In the genomic region with DNA sequence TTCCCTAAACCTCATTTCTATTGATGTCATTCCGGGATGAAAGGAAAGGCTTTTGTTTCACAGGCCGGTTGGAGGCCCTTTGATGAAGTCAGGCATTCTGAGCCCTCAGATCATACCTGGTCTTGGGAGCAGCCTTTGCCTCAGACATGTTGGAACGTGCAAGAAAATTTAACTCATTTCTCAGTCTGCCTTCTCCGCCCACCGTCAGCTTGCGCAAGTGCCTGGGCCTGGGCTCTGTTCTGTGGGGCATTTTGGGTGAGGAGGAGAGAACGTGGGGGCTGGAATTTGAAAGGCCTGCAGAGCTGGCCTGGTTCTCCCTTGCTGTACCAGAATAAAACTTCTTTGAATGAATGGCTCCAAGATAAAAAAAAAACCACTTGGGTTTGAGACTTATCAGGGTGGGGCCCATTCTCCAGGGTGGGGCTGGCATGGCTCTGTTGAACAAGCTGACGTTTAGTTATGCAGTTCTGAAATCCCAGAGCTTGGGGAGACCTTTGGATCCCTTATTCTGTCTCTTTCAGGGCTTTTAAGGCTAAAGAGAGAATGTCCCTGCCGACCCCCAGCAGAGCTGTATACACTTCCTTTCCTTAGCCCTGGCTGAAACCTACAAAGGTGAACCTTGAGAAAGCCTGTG, we compare ENCODE assay signal across 12 mouse cellular contexts.
DNase-seq lines count a peak whose midpoint lies in the region; ATAC-seq and TF ChIP-seq lines count a peak whose summit lies in the region.
"Had no signal": no experiment of that assay in that cellular context is flagged by ENCODE, and none has a peak within 500 bp of the region (broad histone marks: within the 10 kb centered on the region; RNA-seq: fewer than 3 reads in every experiment).

No protein-coding gene starts in this region.

- H3K4me1 ChIP-seq in forebrain, embryonic 12.5 days = peaks cover 15% of the 10 kb centered on the region; the same call in 1 of the 2 replicates
- H3K4me1 ChIP-seq in forebrain, postnatal 0 days (ENCODE audit: insufficient read depth) = no peaks in the 10 kb centered on the region
- peaks cover 40% of the 10 kb centered on the region for H3K4me1 ChIP-seq in limb, embryonic 13.5 days

- no peak overlapping the region for H3K4me2 ChIP-seq in forebrain, embryonic 12.5 days
- no peak overlapping the region for H3K4me2 ChIP-seq in forebrain, postnatal 0 days (ENCODE audit: low read depth)
- no peak overlapping the region for H3K4me2 ChIP-seq in limb, embryonic 13.5 days (replicated peaks)
- H3K4me2 ChIP-seq: kidney, embryonic 15.5 days; neural tube, embryonic 13.5 days had no signal

- intact Hi-C loops in left cerebral cortex, postnatal 36 days (cut with DNase I) = no loop called here
- intact Hi-C loops in left cerebral cortex, postnatal 10 days (cut with DNase I) = no loop called here

- H3K27ac ChIP-seq in forebrain, embryonic 12.5 days = peak overlapping the region; percentile 38; the same call in 1 of the 2 replicates
- no peak overlapping the region for H3K27ac ChIP-seq in forebrain, postnatal 0 days (ENCODE audit: low read depth, low read length)
- H3K27ac ChIP-seq in limb, embryonic 13.5 days = peak overlapping the region; percentile 73
- H3K27ac ChIP-seq: kidney, embryonic 15.5 days; neural tube, embryonic 13.5 days had no signal

- 42% methylated on average over 9 of the region's 9 CpGs for WGBS in forebrain, embryonic 12.5 days
- whole genome bisulfite sequencing in forebrain, postnatal 0 days = 49% methylated on average over 9 of the region's 9 CpGs
- 40% methylated on average over 9 of the region's 9 CpGs for WGBS in limb, embryonic 13.5 days

- H3K36me3 ChIP-seq in forebrain, embryonic 12.5 days (replicated peaks) = no peaks in the 10 kb centered on the region
- H3K36me3 ChIP-seq in forebrain, postnatal 0 days (ENCODE audit: insufficient read depth) = no peaks in the 10 kb centered on the region
- H3K36me3 ChIP-seq in limb, embryonic 13.5 days = no peaks in the 10 kb centered on the region
- H3K36me3 ChIP-seq: kidney, embryonic 15.5 days; neural tube, embryonic 13.5 days had no signal

- DNase-seq in forebrain, postnatal 0 days = no peak
- DNase-seq in left cerebral cortex, postnatal 36 days (ENCODE audit: low spot score in 2 of 2) = peak; percentile 46 to 51
- DNase-seq in left cerebral cortex, postnatal 10 days (ENCODE audit: extremely low spot score in 1 of 2, low spot score in 2 of 2) = no peak
- peak; percentile 57 for DNase-seq in brain, adult 2 months (ENCODE audit: low read depth, low spot score)
- no peak for DNase-seq in spleen, postnatal 14 days (ENCODE audit: low spot score in 2 of 2)

- H3K27me3 ChIP-seq in forebrain, embryonic 12.5 days = peaks cover 14% of the 10 kb centered on the region
- H3K27me3 ChIP-seq in forebrain, postnatal 0 days (ENCODE audit: insufficient read depth, low read length) = no peaks in the 10 kb centered on the region
- no peaks in the 10 kb centered on the region for H3K27me3 ChIP-seq in limb, embryonic 13.5 days
- H3K27me3 ChIP-seq: kidney, embryonic 15.5 days had no signal

- no peak overlapping the region for H3K9ac ChIP-seq in forebrain, embryonic 12.5 days
- no peak overlapping the region for H3K9ac ChIP-seq in forebrain, postnatal 0 days
- 0 out of 2 replicates have a peak overlapping the region, but pooled peaks have one; percentile 8 for H3K9ac ChIP-seq in limb, embryonic 13.5 days
- H3K9ac ChIP-seq: kidney, embryonic 15.5 days; neural tube, embryonic 13.5 days had no signal

- ATAC-seq in forebrain, embryonic 12.5 days (ENCODE audit: low FRiP score) = no peak
- ATAC-seq in forebrain, postnatal 0 days = no peak
- ATAC-seq in limb, embryonic 13.5 days (ENCODE audit: low FRiP score, low read depth) = 0 out of 2 replicates have a peak, but pooled peaks have one; percentile 9
- no peak for ATAC-seq in erythroblast, adult 5-6 weeks (replicated peaks; ENCODE audit: low FRiP score, poor library complexity, severe bottlenecking)
- ATAC-seq: Patski had no signal

- no peaks in the 10 kb centered on the region for H3K9me3 ChIP-seq in forebrain, embryonic 12.5 days
- H3K9me3 ChIP-seq in forebrain, postnatal 0 days (ENCODE audit: low read length) = no peaks in the 10 kb centered on the region
- no peaks in the 10 kb centered on the region for H3K9me3 ChIP-seq in limb, embryonic 13.5 days
- H3K9me3 ChIP-seq: kidney, embryonic 15.5 days; neural tube, embryonic 13.5 days had no signal

- TF ChIP-seq CTCF in forebrain, postnatal 0 days (IDR thresholded peaks at IDR 0.05; ENCODE audit: low read depth) = no peak

- no peak overlapping the region for H3K4me3 ChIP-seq in forebrain, embryonic 12.5 days (replicated peaks)
- H3K4me3 ChIP-seq in forebrain, postnatal 0 days (ENCODE audit: low read depth, low read length) = no peak overlapping the region
- no peak overlapping the region for H3K4me3 ChIP-seq in limb, embryonic 13.5 days
- H3K4me3 ChIP-seq: erythroblast, embryonic 14.5 days; kidney, embryonic 15.5 days; neural tube, embryonic 13.5 days had no signal

Comparison
In these comparisons a context has a peak if more than half of its experiments do, and no peak if none do; other contexts are left out.
1. DNase-seq: peak in left cerebral cortex, postnatal 36 days (2 of 2) and brain, adult 2 months (single experiment); none in forebrain, postnatal 0 days (single experiment), left cerebral cortex, postnatal 10 days (0 of 2) and spleen, postnatal 14 days (0 of 2).